Mouse (Mus musculus): ENCODE results near the gene Fgf15. TPM values are rescaled to one million over a fixed set of nuclear protein-coding genes. Genes with fewer than 3 reads are reported as not detected.
A peak's percentile ranks its signal among the peaks of the same experiment; 100 is the strongest.

Gene Fgf15
- 1.3 TPM in 1 of 2 replicates, not detected in the other for polyA plus RNA-seq (2012; ENCODE audit: insufficient read depth, low replicate concordance)

DNA sequence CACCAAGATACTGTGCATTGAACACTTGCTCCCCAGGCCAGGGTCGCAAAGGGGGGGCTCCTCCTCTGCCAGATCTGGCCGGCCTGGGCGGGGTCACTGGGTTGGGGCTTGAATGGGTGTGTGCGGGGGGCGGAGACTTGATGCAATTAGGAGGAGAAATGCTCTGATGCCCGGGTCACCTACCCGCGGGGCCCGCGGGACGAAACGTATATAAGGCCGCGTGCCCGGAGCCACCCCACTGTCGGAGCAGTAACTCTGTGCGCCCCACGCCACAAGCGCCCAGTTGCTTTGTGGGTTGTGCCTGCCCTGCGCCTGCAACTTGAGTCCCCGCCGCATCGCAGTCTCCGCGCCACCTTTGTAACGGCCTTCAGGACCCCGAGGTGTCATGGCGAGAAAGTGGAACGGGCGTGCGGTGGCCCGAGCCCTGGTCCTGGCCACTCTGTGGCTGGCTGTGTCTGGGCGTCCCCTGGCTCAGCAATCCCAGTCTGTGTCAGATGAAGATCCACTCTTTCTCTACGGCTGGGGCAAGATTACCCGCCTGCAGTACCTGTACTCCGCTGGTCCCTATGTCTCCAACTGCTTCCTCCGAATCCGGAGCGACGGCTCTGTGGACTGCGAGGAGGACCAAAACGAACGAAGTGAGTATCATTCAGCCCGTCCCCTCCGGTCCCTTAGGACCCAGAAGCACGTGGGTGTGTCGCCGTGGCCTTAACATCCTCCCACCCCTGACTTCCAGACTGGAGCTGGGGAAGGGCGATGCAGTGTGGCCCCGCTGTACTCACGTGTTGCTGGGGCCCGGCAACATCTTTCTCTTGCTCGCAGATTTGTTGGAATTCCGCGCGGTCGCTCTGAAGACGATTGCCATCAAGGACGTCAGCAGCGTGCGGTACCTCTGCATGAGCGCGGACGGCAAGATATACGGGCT is at the start of gene Fgf15:
TSS of gene Fgf15 (plus strand) at position 238 of the 925 bp plus-strand sequence.
- H3K9me3 ChIP-seq = no peaks in the 10 kb centered on the region
- H3K4me1 ChIP-seq = peaks cover 29% of the 10 kb centered on the region
- H3K36me3 ChIP-seq (replicated peaks; ENCODE audit: low read length) = no peaks in the 10 kb centered on the region
- peak within 1 kb of the TSS; percentile 94 for H3K4me3 ChIP-seq (replicated peaks)
- TF ChIP-seq FLI1 (IDR thresholded peaks at IDR 0.05; ENCODE audit: low read length) (no peak), GATA1 (IDR thresholded peaks at IDR 0.05; ENCODE audit: borderline replicate concordance, low read length) (no peak)
- peaks cover 78% of the 10 kb centered on the region for H3K27me3 ChIP-seq (replicated peaks)

DNA sequence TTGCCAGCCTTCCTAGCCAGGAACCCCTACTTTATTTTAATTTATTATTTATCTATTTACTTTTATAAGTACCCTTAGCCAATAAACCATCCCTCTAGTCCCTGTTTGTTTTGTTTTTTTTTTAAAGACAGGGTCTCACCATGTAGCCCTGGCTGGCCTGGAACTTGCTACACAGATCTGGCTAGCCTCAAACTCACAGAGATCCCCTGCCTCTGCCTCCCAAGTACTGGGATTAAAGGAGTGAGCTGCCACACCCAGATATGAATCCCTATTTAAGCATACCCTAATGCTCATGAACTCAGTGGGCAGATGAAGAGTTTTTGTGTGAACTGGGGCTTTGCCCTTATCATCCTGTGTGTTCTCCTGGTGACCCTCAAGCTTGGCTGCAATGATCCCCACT is 49.3 kb upstream of the Fgf15 start, which contains the start of gene Fgf4:
TSS of gene Fgf4 (plus strand) at position 301 of the 400 bp plus-strand sequence.
- no peak for TF ChIP-seq GATA1 (IDR thresholded peaks at IDR 0.05; ENCODE audit: borderline replicate concordance, low read length)
- TF ChIP-seq FLI1 (IDR thresholded peaks at IDR 0.05; ENCODE audit: low read length) = no peak
- Histone ChIP-seq H3K36me3 (replicated peaks; ENCODE audit: low read length) (no peaks in the 10 kb centered on the region), H3K27me3 (replicated peaks) (peaks cover 80% of the 10 kb centered on the region), H3K4me3 (replicated peaks) (no peak within 1 kb of the TSS), H3K9me3 (no peaks in the 10 kb centered on the region), H3K4me1 (no peaks in the 10 kb centered on the region)

DNA sequence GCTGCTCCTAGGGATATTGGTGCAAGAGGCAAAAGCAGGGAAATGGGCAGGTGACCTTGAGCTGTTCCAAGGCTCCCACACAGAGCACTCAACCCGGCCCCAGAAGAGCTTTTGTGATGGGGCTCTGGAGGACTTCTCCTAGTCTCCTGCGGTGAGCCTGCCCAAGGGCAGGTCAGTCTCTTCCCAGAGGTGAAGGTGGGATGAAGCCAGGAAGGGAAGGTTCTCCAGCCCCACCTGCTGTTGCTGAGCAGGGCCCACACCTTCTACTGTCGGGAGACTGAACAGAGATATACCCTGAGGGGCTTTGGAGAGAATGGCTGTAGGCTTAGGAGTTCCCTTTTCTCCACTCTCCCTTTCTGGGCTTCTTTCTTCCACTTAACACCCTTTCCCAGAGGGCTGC is 45.0 kb upstream of the Fgf15 start:
- H3K4me1 ChIP-seq = no peaks in the 10 kb centered on the region
- no peak overlapping the region for H3K4me3 ChIP-seq (replicated peaks)
- no peak for TF ChIP-seq GATA1 (IDR thresholded peaks at IDR 0.05; ENCODE audit: borderline replicate concordance, low read length)
- TF ChIP-seq FLI1 (IDR thresholded peaks at IDR 0.05; ENCODE audit: low read length) = no peak
- no peaks in the 10 kb centered on the region for H3K36me3 ChIP-seq (replicated peaks; ENCODE audit: low read length)
- H3K9me3 ChIP-seq = no peaks in the 10 kb centered on the region
- peaks cover 84% of the 10 kb centered on the region for H3K27me3 ChIP-seq (replicated peaks)

DNA sequence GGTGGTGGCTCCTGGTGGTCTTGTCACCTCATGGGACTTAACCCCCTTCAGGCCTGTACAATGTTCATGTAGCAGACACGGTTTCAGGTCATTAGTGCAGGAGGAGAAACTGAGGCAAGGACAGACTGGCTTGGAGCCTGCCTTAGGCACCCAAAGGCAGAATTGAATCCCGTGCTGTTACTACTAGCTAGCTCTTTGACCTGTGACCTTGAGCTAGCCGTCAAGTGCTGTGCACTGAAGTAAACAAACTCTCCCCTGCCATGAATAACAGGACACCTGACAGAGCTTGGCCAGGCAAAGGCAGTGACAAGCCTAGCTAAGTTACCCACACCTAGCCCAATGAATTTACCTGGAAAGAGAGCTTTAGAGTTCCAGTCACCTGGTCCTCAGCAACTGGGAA is 41.4 kb upstream of the Fgf15 start:
- peaks cover 82% of the 10 kb centered on the region for H3K27me3 ChIP-seq (replicated peaks)
- H3K4me1 ChIP-seq = peaks cover 6% of the 10 kb centered on the region
- TF ChIP-seq FLI1 (IDR thresholded peaks at IDR 0.05; ENCODE audit: low read length) (no peak), GATA1 (IDR thresholded peaks at IDR 0.05; ENCODE audit: borderline replicate concordance, low read length) (no peak)
- H3K9me3 ChIP-seq = no peaks in the 10 kb centered on the region
- no peak overlapping the region for H3K4me3 ChIP-seq (replicated peaks)
- no peaks in the 10 kb centered on the region for H3K36me3 ChIP-seq (replicated peaks; ENCODE audit: low read length)

DNA sequence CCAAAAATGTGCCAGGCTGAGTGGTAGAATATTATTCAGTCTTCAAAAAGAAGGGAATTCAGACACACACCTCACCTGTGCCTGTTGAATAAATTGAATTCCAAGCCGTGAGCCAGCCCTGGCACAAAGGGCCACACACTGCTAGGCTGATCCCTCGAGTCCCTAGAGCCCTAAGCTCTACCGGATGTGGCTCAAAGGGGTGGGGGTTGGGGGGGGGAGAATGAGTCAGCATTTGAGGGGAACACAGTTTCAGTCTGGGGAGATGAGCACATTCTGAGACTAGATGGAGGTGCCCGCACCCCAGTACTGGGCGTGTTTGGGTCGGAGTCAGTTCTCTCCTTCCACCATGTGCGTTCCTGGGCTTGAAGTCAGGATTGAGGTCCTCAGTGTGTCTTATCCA is 39.2 kb upstream of the Fgf15 start:
- Histone ChIP-seq H3K36me3 (replicated peaks; ENCODE audit: low read length) (no peaks in the 10 kb centered on the region), H3K9me3 (no peaks in the 10 kb centered on the region), H3K4me1 (peaks cover 16% of the 10 kb centered on the region), H3K27me3 (replicated peaks) (peaks cover 86% of the 10 kb centered on the region), H3K4me3 (replicated peaks) (no peak overlapping the region)
- no peak for TF ChIP-seq FLI1 (IDR thresholded peaks at IDR 0.05; ENCODE audit: low read length)
- no peak for TF ChIP-seq GATA1 (IDR thresholded peaks at IDR 0.05; ENCODE audit: borderline replicate concordance, low read length)

DNA sequence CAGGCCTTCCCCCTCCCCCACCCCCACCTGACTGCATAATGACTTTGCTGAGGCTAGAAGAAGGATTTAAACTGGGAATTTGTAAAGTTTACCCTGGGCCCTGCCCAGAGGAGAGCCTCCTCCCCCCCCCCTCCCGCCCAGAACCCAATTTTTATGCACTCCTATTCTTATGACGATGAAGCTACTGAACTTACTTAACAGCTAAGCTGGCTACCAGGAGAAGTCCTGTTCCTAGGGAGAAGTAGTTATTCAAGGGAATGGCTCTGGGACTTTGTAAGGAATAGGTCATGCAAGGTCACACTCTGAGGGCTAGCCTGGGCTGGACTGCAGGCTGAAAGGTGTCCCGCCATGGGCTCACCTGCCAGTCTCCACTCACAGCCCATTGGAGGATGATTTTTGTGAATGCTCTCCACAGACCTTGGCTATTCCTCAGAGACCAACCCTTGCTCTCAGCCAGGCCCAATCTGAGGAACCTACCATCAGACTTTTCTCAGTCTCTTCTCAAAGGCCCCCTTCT is 38.4 kb upstream of the Fgf15 start:
- Histone ChIP-seq H3K9me3 (no peaks in the 10 kb centered on the region), H3K27me3 (replicated peaks) (peaks cover 89% of the 10 kb centered on the region), H3K4me1 (peaks cover 20% of the 10 kb centered on the region), H3K4me3 (replicated peaks) (no peak overlapping the region), H3K36me3 (replicated peaks; ENCODE audit: low read length) (no peaks in the 10 kb centered on the region)
- TF ChIP-seq FLI1 (IDR thresholded peaks at IDR 0.05; ENCODE audit: low read length) (no peak), GATA1 (IDR thresholded peaks at IDR 0.05; ENCODE audit: borderline replicate concordance, low read length) (no peak)

DNA sequence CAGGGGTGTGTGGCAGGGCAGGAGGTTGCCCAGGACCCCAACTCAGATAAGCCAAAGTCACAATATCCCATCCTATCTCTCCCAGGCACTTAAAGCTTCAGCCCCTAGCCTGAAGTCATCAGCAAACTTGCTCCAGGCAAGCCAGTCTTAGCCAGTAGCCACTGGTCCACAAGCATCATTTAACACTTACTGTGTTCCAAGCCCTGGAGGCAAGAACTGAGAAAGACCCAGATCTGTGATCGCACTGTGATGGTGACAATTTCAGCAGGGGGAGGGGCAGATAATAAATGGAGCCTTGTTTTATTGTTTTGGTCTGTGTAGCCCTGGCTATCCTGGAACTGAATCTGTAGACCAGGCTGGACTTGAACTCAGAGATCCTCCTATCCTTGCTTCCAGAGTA is 37.6 kb upstream of the Fgf15 start:
- Histone ChIP-seq H3K4me1 (peaks cover 20% of the 10 kb centered on the region), H3K27me3 (replicated peaks) (peaks cover 91% of the 10 kb centered on the region)

DNA sequence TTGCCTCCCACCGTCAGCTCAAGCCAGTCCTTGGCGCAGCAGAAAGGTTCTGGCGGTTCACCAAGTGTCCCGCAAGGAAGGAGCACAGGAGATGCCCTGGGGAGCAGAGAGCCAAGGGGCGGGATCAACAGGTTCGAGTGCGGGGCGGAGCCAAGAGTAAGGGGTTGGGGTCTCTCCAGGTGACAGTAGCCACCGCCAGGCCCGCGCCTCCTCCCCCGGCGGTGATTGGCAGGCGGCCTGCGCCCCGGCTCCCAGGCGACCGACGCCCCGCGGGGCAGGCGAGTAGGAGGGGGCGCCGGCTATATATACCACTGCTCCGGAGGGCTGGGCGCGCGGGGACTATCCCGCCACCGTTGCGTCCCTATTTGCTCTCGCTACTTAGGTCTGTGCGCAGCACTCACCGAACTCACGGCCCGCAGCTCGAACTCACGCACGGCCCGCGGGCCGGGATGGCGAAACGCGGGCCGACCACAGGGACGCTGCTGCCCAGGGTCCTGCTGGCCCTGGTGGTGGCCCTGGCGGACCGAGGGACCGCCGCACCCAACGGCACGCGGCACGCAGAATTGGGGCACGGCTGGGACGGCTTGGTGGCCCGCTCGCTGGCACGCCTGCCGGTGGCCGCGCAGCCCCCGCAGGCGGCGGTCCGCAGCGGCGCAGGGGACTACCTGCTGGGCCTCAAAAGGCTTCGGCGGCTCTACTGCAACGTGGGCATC is 35.1 kb upstream of the Fgf15 start:
- no peak for TF ChIP-seq GATA1 (IDR thresholded peaks at IDR 0.05; ENCODE audit: borderline replicate concordance, low read length)
- Histone ChIP-seq H3K4me1 (peaks cover 20% of the 10 kb centered on the region), H3K4me3 (replicated peaks) (no peak overlapping the region), H3K27me3 (replicated peaks) (peaks cover 90% of the 10 kb centered on the region), H3K36me3 (replicated peaks; ENCODE audit: low read length) (no peaks in the 10 kb centered on the region), H3K9me3 (no peaks in the 10 kb centered on the region)

More for the DNA sequence above, 37.6 kb upstream of the Fgf15 start:
- H3K4me3 ChIP-seq (replicated peaks) = no peak overlapping the region
- no peaks in the 10 kb centered on the region for H3K36me3 ChIP-seq (replicated peaks; ENCODE audit: low read length)
- no peaks in the 10 kb centered on the region for H3K9me3 ChIP-seq
- TF ChIP-seq FLI1 (IDR thresholded peaks at IDR 0.05; ENCODE audit: low read length) (no peak), GATA1 (IDR thresholded peaks at IDR 0.05; ENCODE audit: borderline replicate concordance, low read length) (no peak)

DNA sequence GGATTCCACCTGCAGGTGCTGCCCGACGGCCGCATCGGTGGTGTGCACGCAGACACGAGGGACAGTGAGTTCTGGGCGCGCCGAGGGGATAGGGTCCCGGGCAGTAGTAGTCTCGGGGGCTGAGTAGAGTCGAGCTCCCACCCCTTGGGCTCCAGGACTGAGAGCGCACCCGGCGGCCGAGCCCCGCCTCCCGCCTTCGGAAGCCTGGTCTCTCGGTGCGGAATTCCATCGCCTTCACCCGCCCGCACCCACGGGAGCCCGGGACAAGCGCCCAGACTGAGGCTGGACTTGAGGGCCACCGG is 34.6 kb upstream of the Fgf15 start:
- TF ChIP-seq FLI1 (IDR thresholded peaks at IDR 0.05; ENCODE audit: low read length) = no peak
- TF ChIP-seq GATA1 (IDR thresholded peaks at IDR 0.05; ENCODE audit: borderline replicate concordance, low read length) = no peak
- Histone ChIP-seq H3K36me3 (replicated peaks; ENCODE audit: low read length) (no peaks in the 10 kb centered on the region), H3K4me1 (peaks cover 20% of the 10 kb centered on the region), H3K27me3 (replicated peaks) (peaks cover 90% of the 10 kb centered on the region), H3K4me3 (replicated peaks) (no peak overlapping the region), H3K9me3 (no peaks in the 10 kb centered on the region)

DNA sequence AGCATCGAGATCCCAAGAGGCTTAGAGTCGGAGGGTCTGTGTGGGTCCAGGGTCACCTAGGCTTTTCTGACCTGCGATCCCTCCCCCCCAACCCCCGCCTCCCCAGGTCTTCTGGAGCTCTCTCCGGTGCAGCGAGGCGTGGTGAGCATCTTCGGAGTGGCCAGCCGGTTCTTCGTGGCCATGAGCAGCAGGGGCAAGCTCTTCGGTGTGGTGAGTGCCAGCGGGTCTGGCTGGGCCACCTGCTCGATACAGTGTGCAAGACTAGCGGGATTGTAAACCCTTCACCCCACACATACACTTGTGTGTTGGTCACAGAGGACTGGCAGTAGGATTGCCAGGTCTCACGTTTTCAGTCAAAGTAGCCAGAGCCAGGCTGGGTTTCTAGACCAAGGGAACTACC is 34.2 kb upstream of the Fgf15 start:
- peaks cover 90% of the 10 kb centered on the region for H3K27me3 ChIP-seq (replicated peaks)
- no peak for TF ChIP-seq GATA1 (IDR thresholded peaks at IDR 0.05; ENCODE audit: borderline replicate concordance, low read length)
- H3K36me3 ChIP-seq (replicated peaks; ENCODE audit: low read length) = no peaks in the 10 kb centered on the region
- H3K4me1 ChIP-seq = peaks cover 18% of the 10 kb centered on the region
- H3K9me3 ChIP-seq = no peaks in the 10 kb centered on the region
- no peak overlapping the region for H3K4me3 ChIP-seq (replicated peaks)

Data from megakaryocyte, embryonic 14.5 days (primary cell).